Mouse (Mus musculus) erythroid progenitor cell, adult 5-6 weeks (primary cell): ENCODE measurements around the gene Shroom1. TPM values are rescaled to one million over a fixed set of nuclear protein-coding genes. Genes with fewer than 3 reads are reported as not detected.
A peak's percentile ranks its signal among the peaks of the same experiment; 100 is the strongest.
"Not testable (repeated sequence)": the region's sequence is repeated elsewhere in the genome, so short reads cannot be mapped to it uniquely, and the experiment has no call there.

Source experiments
- ATAC-seq: replicated peaks from 2 replicates; pipeline ENCODE4 v1.8.0; 2016; ENCODE audit warnings: moderate number of reproducible peaks, mild to moderate bottlenecking, moderate TSS enrichment, inconsistent platforms; ENCODE audit not compliant: poor library complexity, low FRiP score, severe bottlenecking
- total RNA-seq, 2 experiments: library from RNA; stranded (forward) in 1 of 2; stranded (reverse) in 1 of 2; fragments of 150-400 nt in 1 of 2; fragments of 186-747, 209-891 nt in 1 of 2; gene quantifications; 2 replicates each; pipeline versions ENCODE4 v1.2.3 to v1.2.4; 2015 to 2017; ENCODE audit warnings: low replicate concordance in 2 of 2

The Shroom1 gene
- total RNA-seq (2015; ENCODE audit: low replicate concordance) (not detected in 2 replicates), total RNA-seq (2017; ENCODE audit: low replicate concordance) (not detected in 2 replicates)

GRCm38 (mm10) chr11:53456474-53457371 is at the start of gene Shroom1, which contains the start of gene Gm10447:
Gene Shroom1, plus strand, starts transcription at chr11:53457205.
Gene Gm10447, minus strand, starts transcription at chr11:53457110.
- no peak for ATAC-seq

GRCm38 (mm10) chr11:53411738-53412137 is 45.3 kb upstream of the Shroom1 start:
- ATAC-seq, result no peak

DNA sequence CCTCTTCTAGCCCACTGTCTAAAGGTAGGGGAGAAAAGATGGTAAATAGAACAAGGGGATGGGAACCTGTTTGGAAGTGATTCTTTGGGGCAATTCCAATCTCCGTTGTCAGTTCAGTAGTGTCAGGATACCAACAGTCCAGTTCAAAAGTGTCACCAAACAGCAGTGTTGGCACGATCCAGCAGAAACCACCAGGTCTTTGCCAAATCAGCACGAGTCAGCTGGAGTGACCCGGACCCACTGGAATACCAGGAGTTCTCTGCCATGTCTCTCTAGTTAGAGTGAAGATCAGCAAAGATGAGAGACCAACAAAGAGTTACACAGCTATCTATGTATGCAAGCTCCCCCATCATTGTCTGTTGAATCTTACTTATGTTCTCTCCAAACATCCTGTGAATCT is 43.1 kb upstream of the Shroom1 start:
- ATAC-seq, result no peak

GRCm38 (mm10) chr11:53418048-53418447 is 39.0 kb upstream of the Shroom1 start:
- no peak for ATAC-seq

DNA sequence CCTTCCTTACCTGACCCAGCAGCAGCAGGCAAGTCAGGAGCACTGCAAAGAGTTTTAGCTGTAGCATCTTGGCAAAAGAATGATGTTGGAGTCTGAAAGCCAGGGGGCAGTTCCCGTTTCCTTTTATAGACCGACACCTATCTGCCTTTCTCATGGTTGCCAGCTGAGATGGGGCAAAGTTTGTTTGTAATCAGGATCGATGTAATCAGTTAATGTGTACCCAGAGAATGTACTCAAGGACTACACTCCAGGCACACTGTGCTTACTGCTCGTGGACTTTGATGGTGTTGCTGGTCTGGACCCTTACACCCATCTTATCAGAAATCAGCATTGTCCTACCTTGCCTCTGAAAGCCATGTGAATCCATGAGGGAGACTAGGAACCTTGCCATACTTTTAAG is 34.0 kb upstream of the Shroom1 start, which contains the start of gene Leap2:
Gene Leap2, minus strand, starts transcription at position 135 of the 400 bp plus-strand sequence.
- ATAC-seq, result no peak

GRCm38 (mm10) chr11:53424826-53425225 is 32.2 kb upstream of the Shroom1 start:
- ATAC-seq, result no peak

DNA sequence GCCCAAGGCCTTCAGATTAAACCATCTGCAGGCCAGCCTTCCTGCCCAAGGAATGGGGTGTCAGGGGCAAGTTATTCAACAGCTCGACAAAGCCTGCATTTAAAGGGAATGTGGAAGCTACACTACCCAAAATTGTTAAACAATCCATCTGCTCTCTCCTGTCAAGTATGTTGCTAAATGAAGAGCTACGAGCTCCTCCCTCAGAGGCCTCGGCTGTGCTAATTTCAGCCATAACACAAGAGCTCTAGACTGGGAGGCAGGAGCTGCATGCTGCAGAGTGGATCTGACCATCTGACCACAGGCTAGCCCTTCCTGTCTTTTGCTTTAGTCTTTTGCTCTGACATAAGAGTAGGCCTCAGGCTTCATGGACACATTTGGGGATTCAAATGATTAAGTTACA is 31.8 kb upstream of the Shroom1 start:
- ATAC-seq, result no peak

GRCm38 (mm10) chr11:53425711-53426255 is 31.2 kb upstream of the Shroom1 start:
- no peak for ATAC-seq

DNA sequence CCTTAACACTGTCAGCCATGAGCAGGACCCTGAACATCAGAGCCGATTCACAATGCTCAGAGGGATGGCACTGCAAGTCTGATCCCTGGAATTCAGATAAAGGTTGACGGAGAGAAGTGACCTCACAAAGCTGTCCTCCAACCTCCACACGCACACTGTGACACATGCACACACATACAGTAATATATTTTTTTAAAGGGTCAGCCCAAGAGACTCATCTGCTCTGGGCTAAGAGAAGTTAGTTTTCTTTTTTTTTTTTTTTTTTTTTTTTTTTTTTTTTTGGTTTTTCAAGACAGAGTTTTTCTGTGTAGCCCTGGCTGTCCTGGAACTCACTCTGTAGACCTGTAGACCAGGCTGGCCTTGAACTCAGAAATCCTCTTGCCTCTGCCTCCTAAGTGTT is 30.1 kb upstream of the Shroom1 start:
- not testable (repeated sequence) for ATAC-seq

DNA sequence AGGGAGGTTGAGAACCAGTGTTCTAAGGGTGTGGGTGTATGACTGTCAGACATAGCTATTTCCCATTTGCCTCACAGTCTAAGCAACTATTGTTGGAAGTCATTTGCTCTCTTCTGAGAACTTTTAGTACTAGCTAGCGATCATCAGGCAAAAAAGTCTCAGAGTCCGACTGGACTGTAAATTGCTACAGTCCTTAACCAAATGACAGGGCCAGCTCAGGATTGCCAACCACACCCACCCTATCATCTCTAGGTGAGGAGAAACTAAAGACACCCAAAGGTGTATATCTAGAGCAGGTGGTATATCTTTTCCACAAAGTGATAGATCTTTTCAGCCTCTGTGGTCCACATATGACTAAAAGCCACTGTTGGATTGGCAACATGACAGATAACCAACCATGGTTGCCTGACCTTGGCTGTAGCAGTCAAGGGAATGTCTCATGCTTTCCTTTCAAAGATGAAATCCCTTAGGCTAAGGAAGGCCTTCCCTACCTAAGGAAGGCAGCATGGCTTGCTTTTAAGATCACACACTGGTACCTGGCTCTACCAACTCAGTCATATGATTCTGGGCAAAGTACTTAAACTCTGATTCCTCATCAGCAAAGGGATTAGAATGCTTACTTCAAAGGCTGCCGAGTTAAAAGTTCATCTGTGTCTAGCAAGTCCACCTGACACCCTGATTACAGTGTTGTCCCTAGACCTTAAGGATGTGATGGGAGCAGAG is 28.9 kb upstream of the Shroom1 start:
- ATAC-seq, result no peak

DNA sequence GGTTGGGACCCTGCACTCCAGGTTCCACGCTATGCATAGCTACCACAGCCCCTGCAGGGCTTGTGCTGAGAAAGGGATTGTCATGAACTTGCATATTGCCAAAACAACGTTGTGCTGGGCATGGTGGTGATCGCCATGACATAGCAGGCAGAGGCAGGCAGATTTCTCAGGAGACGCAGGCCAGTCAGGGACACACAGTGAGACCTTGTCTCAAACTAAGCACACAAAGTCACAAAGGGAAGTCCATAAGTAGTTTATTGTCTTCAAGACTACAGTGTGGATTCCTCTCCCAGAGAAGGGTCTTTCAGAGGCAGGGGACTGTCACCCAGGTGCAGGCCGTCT is 28.3 kb upstream of the Shroom1 start:
- no peak for ATAC-seq

DNA sequence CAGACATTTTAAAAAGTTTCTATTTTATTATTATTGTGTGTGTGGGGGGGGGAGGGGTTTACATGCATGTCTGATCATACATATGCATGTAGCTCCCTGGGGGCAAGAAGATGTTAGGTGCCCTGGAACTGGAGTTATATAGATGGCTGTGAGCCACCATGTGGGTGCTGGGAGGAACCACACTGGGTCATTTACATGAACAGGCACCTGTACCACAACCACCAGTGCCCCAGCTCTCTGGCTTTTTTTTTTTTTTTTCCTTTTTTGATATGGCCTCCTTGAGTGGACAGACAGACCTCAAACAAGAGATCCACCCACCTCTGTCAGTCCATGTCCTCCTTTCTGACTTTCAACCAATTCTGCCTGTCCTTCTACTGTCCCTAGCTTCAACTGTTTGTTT is 27.8 kb upstream of the Shroom1 start:
- ATAC-seq, result no peak

DNA sequence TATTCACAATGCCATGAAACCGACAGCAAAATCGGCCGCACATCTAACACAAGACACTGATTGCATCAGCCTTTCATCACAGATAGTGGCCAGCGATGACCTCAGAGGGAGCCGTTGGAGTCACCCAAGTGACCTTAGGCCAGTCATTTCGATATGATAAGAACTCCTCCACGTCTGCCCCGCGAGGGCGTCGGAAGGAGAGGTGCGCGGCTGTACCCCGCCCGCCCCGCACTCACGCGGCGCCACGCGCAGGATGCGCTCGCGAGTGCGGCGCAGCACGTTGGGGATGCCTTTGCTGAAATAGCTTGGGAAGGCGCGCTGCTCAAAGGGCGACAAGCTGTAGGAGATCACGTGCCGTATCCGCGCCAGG is 26.7 kb upstream of the Shroom1 start:
- peak; percentile 48 for ATAC-seq

DNA sequence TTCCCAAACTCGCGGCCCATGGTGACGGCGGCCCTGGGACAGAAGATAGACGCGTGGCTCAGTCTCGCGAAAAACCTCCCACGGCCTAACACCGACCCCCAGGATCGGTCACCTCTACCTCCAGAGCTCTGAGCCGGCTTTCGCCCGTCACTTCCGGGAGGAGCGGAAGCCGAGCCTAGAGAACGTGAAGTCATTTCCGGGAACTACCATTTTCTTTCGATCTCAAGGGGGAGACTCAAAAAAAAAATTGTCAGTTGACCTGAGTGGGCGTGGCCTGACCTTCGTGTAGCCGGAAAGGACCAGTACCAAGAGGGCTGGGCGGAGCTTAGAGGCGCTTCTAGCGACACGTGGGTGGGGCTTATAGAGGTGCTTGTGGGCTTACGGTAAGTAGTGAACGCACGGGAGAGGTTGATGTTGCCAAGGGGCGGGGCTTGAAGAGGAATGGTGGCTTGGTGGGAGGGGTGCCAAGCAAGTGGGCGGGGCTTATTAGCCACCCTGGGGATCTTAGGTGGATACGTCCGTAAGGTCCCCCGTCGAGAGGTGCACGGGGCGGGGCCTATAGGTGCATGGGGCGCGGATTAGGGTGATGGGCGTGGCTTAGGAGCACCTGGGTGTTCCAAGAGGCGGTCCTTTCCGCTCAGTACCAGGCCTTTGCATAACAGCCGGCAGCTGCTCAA is 26.2 kb upstream of the Shroom1 start, which contains the start of the genes Uqcrq and Gdf9:
Gene Uqcrq, minus strand, starts transcription at position 162 of the 677 bp plus-strand sequence.
Gene Gdf9, plus strand, starts transcription at position 354 of the 677 bp plus-strand sequence.
- ATAC-seq, result peak; percentile 90

DNA sequence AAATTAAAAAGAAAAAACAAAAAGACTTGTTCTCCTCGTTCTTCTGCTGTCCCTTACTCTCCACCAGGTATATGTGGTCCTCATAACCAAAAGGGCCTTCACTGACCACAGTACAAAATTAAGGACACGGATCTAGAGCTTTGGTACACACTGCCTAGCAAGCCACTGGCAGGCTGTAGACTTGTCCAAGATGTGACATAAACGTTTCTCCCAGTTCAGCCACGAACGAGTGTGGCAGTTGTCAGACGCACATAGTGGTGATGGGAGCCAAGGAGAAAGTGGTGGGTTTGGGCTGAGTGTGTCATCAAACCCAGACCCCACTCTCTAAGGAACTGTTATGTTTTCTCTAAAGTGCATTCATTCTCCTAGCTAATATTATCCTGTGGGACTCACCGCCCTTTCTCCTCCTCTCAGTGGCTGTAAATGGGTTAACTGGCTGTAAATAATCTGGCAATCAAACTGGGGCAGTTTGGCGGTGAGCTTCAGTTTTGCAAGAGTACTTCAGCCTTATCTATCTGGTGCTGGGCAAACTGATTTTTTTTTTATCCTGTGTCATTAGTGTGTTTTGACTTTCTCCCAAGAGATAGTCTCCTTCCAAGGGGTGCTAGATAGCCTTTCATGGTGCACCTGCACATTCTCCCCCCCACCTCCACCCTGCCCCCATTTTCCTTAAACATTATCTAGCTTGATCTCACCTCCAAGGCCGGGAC is 25.5 kb upstream of the Shroom1 start:
- peak; percentile 8; the same call in 1 of the 2 replicates for ATAC-seq

DNA sequence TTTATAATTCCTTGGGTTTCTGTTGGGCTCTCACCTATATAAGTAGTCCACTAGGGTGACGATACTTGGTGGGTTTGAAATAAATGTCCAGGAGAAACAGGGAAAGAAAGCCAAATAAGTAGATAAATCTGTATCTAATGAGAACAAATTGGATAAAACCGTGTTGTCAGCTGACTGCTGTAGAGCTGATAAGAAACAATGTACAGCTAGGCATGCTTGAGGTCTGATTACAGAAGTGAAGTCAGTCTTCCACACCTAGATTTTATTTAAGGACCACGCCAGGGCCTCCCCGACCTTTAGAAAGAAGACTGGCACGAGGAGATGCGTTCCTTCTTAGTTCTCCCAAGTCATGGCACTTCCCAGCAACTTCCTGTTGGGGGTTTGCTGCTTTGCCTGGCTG is 23.9 kb upstream of the Shroom1 start:
- ATAC-seq, result no peak

- ATAC-seq, result no peak
Observed at GRCm38 (mm10) chr11:53435504-53435903, 21.5 kb upstream of the Shroom1 start.

DNA sequence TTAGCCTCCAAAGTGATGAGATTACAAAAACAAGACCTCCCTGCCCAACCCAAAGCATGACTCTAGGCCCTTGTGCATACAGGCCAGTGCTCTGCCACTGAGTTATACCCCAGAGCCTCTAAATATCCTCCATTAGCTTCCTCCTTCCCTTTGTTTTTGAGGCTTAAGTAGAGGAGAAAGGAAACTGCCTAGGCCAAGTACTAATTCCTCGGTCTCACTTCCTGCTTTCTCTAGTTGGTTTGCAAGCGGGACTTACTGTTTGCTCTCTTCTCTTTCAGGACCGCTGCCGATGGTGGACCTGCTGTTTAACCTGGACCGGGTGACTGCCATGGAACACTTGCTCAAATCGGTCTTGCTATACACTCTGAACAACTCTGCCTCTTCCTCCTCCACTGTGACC is 20.7 kb upstream of the Shroom1 start:
- ATAC-seq, result no peak

GRCm38 (mm10) chr11:53441921-53442320 is 15.1 kb upstream of the Shroom1 start:
- ATAC-seq, result no peak
